Mouse (Mus musculus): ENCODE results near the gene Cwc22. TPM values are rescaled to one million over a fixed set of nuclear protein-coding genes. Genes with fewer than 3 reads are reported as not detected.

Gene Cwc22
- polyA plus RNA-seq, 1 experiment, result 8.5 TPM

DNA sequence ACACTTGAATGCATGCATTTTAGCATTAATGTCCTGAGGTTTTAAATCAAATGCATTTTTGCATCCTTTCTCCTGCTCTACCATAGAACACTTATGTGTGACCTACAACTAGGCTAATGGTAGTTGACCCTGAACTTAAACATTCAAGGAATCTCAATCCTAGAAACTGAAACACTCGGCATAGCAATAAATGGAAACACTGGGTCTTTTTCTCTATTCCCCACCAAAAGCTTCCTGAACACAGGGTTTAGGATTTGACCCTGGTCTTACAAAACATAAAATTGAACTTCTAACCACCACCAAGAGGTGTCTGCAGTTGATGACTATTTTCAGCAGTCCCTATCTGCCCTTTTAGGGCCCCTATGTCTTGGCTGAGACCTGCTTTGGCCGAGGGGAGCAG lies 57.3 kb downstream of the Cwc22 start:
- Histone ChIP-seq H3K36me3 (ENCODE audit: control insufficient read depth, insufficient read depth) (peaks cover 13% of the 10 kb centered on the region), H3K79me2 (ENCODE audit: control insufficient read depth, insufficient read depth) (no peaks in the 10 kb centered on the region), H3K27me3 (ENCODE audit: control insufficient read depth, insufficient read depth, insufficient read length) (no peaks in the 10 kb centered on the region), H3K4me3 (ENCODE audit: insufficient read depth, poor library complexity, severe bottlenecking) (no peak overlapping the region), H3K79me3 (ENCODE audit: low read depth) (no peaks in the 10 kb centered on the region), H3ac (ENCODE audit: control insufficient read depth, insufficient read length, low read depth) (no peak overlapping the region)
- no peak for TF ChIP-seq USF1 (IDR thresholded peaks at IDR 0.05; ENCODE audit: low read depth)
- no peak for TF ChIP-seq CTCF (IDR thresholded peaks at IDR 0.05; ENCODE audit: control insufficient read depth, insufficient read depth, insufficient read length)
- TF ChIP-seq CEBPB (IDR thresholded peaks at IDR 0.05; ENCODE audit: low read depth), result no peak
- TF ChIP-seq MYOD1 (IDR thresholded peaks at IDR 0.05; ENCODE audit: control insufficient read depth, insufficient read length, low read depth), result no peak
- no peak for TF ChIP-seq MAX (IDR thresholded peaks at IDR 0.05)
- no peak for TF ChIP-seq FOSL1 (IDR thresholded peaks at IDR 0.05; ENCODE audit: insufficient read depth, low read length, poor library complexity, severe bottlenecking)
- no peak for TF ChIP-seq MYOG (IDR thresholded peaks at IDR 0.05; ENCODE audit: control insufficient read depth, extremely low read depth, insufficient read length)

- Histone ChIP-seq H3K36me3 (ENCODE audit: control insufficient read depth, insufficient read depth) (peaks cover 8% of the 10 kb centered on the region), H3K27me3 (ENCODE audit: control insufficient read depth, insufficient read depth, insufficient read length) (no peaks in the 10 kb centered on the region), H3K79me2 (ENCODE audit: control insufficient read depth, insufficient read depth) (no peaks in the 10 kb centered on the region), H3K4me3 (ENCODE audit: insufficient read depth, poor library complexity, severe bottlenecking) (no peak overlapping the region), H3ac (ENCODE audit: control insufficient read depth, insufficient read length, low read depth) (no peak overlapping the region), H3K79me3 (ENCODE audit: low read depth) (no peaks in the 10 kb centered on the region)
- TF ChIP-seq USF1 (IDR thresholded peaks at IDR 0.05; ENCODE audit: low read depth) (no peak), MYOG (IDR thresholded peaks at IDR 0.05; ENCODE audit: control insufficient read depth, extremely low read depth, insufficient read length) (no peak), CTCF (IDR thresholded peaks at IDR 0.05; ENCODE audit: control insufficient read depth, insufficient read depth, insufficient read length) (no peak), MAX (IDR thresholded peaks at IDR 0.05) (no peak), CEBPB (IDR thresholded peaks at IDR 0.05; ENCODE audit: low read depth) (no peak)
Observed at GRCm38 (mm10) chr2:77888056-77888455, 58.1 kb downstream of the Cwc22 start.

GRCm38 (mm10) chr2:77887166-77887565 lies 59.0 kb downstream of the Cwc22 start:
- Histone ChIP-seq H3K36me3 (ENCODE audit: control insufficient read depth, insufficient read depth) (peaks cover 2% of the 10 kb centered on the region), H3K79me3 (ENCODE audit: low read depth) (no peaks in the 10 kb centered on the region), H3K27me3 (ENCODE audit: control insufficient read depth, insufficient read depth, insufficient read length) (no peaks in the 10 kb centered on the region), H3K4me3 (ENCODE audit: insufficient read depth, poor library complexity, severe bottlenecking) (no peak overlapping the region), H3ac (ENCODE audit: control insufficient read depth, insufficient read length, low read depth) (no peak overlapping the region), H3K79me2 (ENCODE audit: control insufficient read depth, insufficient read depth) (no peaks in the 10 kb centered on the region)
- no peak for TF ChIP-seq MAX (IDR thresholded peaks at IDR 0.05)
- no peak for TF ChIP-seq MYOG (IDR thresholded peaks at IDR 0.05; ENCODE audit: control insufficient read depth, extremely low read depth, insufficient read length)
- TF ChIP-seq CTCF (IDR thresholded peaks at IDR 0.05; ENCODE audit: control insufficient read depth, insufficient read depth, insufficient read length), result no peak
- no peak for TF ChIP-seq FOSL1 (IDR thresholded peaks at IDR 0.05; ENCODE audit: insufficient read depth, low read length, poor library complexity, severe bottlenecking)
- no peak for TF ChIP-seq CEBPB (IDR thresholded peaks at IDR 0.05; ENCODE audit: low read depth)
- TF ChIP-seq MYOD1 (IDR thresholded peaks at IDR 0.05; ENCODE audit: control insufficient read depth, insufficient read length, low read depth), result no peak
- TF ChIP-seq USF1 (IDR thresholded peaks at IDR 0.05; ENCODE audit: low read depth), result no peak

- H3ac ChIP-seq (ENCODE audit: control insufficient read depth, insufficient read length, low read depth), result no peak overlapping the region
- no peaks in the 10 kb centered on the region for H3K79me3 ChIP-seq (ENCODE audit: low read depth)
- H3K27me3 ChIP-seq (ENCODE audit: control insufficient read depth, insufficient read depth, insufficient read length), result no peaks in the 10 kb centered on the region
- H3K36me3 ChIP-seq (ENCODE audit: control insufficient read depth, insufficient read depth), result no peaks in the 10 kb centered on the region
- no peaks in the 10 kb centered on the region for H3K79me2 ChIP-seq (ENCODE audit: control insufficient read depth, insufficient read depth)
- no peak overlapping the region for H3K4me3 ChIP-seq (ENCODE audit: insufficient read depth, poor library complexity, severe bottlenecking)
- TF ChIP-seq CEBPB (IDR thresholded peaks at IDR 0.05; ENCODE audit: low read depth), result no peak
- TF ChIP-seq MYOD1 (IDR thresholded peaks at IDR 0.05; ENCODE audit: control insufficient read depth, insufficient read length, low read depth), result no peak
- no peak for TF ChIP-seq CTCF (IDR thresholded peaks at IDR 0.05; ENCODE audit: control insufficient read depth, insufficient read depth, insufficient read length)
- no peak for TF ChIP-seq MYOG (IDR thresholded peaks at IDR 0.05; ENCODE audit: control insufficient read depth, extremely low read depth, insufficient read length)
- no peak for TF ChIP-seq FOSL1 (IDR thresholded peaks at IDR 0.05; ENCODE audit: insufficient read depth, low read length, poor library complexity, severe bottlenecking)
- TF ChIP-seq USF1 (IDR thresholded peaks at IDR 0.05; ENCODE audit: low read depth), result no peak
- TF ChIP-seq MAX (IDR thresholded peaks at IDR 0.05), result no peak
Observed at GRCm38 (mm10) chr2:77885491-77886130, 60.6 kb downstream of the Cwc22 start.

DNA sequence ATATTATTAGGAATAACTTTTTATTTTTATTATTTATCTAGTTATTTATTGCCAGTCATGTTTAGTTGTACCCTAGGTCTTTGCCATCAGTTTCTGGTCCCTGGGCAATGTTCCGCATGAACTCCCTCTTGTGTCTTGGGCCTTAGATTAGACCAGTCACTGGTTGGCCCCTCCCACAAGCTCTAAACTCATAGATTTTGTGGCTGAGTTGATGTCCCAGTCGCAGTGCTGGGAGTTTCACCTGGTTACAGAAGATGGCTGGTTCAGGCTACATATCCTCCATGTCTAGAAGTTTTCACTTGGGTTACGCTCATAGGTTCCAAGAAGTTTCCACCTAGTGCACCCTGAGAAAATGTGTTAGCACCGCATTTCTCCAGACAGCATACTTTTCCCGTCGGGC lies 61.1 kb downstream of the Cwc22 start:
- no peak overlapping the region for H3K4me3 ChIP-seq (ENCODE audit: insufficient read depth, poor library complexity, severe bottlenecking)
- H3K79me3 ChIP-seq (ENCODE audit: low read depth), result no peaks in the 10 kb centered on the region
- H3K36me3 ChIP-seq (ENCODE audit: control insufficient read depth, insufficient read depth), result no peaks in the 10 kb centered on the region
- no peak for TF ChIP-seq USF1 (IDR thresholded peaks at IDR 0.05; ENCODE audit: low read depth)
- no peak for TF ChIP-seq MYOD1 (IDR thresholded peaks at IDR 0.05; ENCODE audit: control insufficient read depth, insufficient read length, low read depth)
- TF ChIP-seq MAX (IDR thresholded peaks at IDR 0.05), result no peak
- TF ChIP-seq CEBPB (IDR thresholded peaks at IDR 0.05; ENCODE audit: low read depth), result no peak
- no peak for TF ChIP-seq MYOG (IDR thresholded peaks at IDR 0.05; ENCODE audit: control insufficient read depth, extremely low read depth, insufficient read length)
- TF ChIP-seq CTCF (IDR thresholded peaks at IDR 0.05; ENCODE audit: control insufficient read depth, insufficient read depth, insufficient read length), result no peak
- TF ChIP-seq FOSL1 (IDR thresholded peaks at IDR 0.05; ENCODE audit: insufficient read depth, low read length, poor library complexity, severe bottlenecking), result no peak
- no peak overlapping the region for H3ac ChIP-seq (ENCODE audit: control insufficient read depth, insufficient read length, low read depth)
- no peaks in the 10 kb centered on the region for H3K79me2 ChIP-seq (ENCODE audit: control insufficient read depth, insufficient read depth)
- H3K27me3 ChIP-seq (ENCODE audit: control insufficient read depth, insufficient read depth, insufficient read length), result no peaks in the 10 kb centered on the region

DNA sequence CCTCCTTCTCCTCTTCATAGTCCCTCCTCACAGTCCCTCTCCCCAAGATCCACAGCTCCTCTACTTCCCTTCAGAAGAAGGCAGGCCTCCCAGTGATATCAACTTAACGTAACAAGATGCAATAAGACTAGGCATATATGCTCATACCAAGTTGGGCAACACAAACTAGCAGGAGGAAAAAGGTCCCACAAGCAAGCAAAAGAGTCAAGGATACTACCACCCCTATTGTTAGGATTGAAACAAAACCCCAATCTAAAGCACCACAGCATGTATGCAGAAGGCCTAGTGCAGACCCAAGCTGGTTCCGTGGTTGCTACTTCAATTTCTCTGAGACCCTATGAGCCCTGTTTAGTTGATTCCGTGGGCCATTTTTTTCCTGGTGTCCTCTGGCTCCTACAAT lies 61.7 kb downstream of the Cwc22 start:
- H3ac ChIP-seq (ENCODE audit: control insufficient read depth, insufficient read length, low read depth), result no peak overlapping the region
- H3K4me3 ChIP-seq (ENCODE audit: insufficient read depth, poor library complexity, severe bottlenecking), result no peak overlapping the region
- no peaks in the 10 kb centered on the region for H3K27me3 ChIP-seq (ENCODE audit: control insufficient read depth, insufficient read depth, insufficient read length)
- no peaks in the 10 kb centered on the region for H3K79me2 ChIP-seq (ENCODE audit: control insufficient read depth, insufficient read depth)
- TF ChIP-seq FOSL1 (IDR thresholded peaks at IDR 0.05; ENCODE audit: insufficient read depth, low read length, poor library complexity, severe bottlenecking) (no peak), MAX (IDR thresholded peaks at IDR 0.05) (no peak), MYOG (IDR thresholded peaks at IDR 0.05; ENCODE audit: control insufficient read depth, extremely low read depth, insufficient read length) (no peak), MYOD1 (IDR thresholded peaks at IDR 0.05; ENCODE audit: control insufficient read depth, insufficient read length, low read depth) (no peak), CTCF (IDR thresholded peaks at IDR 0.05; ENCODE audit: control insufficient read depth, insufficient read depth, insufficient read length) (no peak), USF1 (IDR thresholded peaks at IDR 0.05; ENCODE audit: low read depth) (no peak)
- no peaks in the 10 kb centered on the region for H3K79me3 ChIP-seq (ENCODE audit: low read depth)
- no peaks in the 10 kb centered on the region for H3K36me3 ChIP-seq (ENCODE audit: control insufficient read depth, insufficient read depth)

Measured in C2C12 (cell line).